Mouse (Mus musculus) NIH3T3 (cell line): ENCODE results near the gene Yy2.

Experiments used
- DNase-seq: peaks from one replicate; pipeline ENCODE4 v3.0.0-alpha.2; 2012; ENCODE audit warnings: low read depth

The Yy2 gene

DNA sequence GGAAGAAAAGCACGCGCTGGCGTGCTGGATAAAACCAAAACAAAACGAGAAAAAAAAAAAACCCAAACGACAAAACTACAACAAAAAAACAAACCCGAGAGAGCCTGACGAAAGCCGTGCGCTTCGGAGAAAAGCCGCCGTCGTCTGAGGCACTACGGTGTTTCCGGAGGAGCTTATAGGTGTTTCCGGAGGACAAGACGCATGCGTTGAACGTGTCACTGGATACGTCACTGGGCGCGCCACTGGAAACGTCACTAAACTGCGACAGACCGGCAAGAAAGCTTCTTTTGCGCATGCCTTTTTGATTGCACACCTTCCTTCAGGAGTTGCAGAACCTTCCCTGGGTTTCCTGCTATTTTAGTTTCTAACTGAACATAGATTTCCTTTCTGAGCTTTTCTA lies at the start of gene Yy2:
Gene Yy2 (minus strand): TSS at position 146 of the 400 bp plus-strand sequence.
- DNase-seq: no peak

DNA sequence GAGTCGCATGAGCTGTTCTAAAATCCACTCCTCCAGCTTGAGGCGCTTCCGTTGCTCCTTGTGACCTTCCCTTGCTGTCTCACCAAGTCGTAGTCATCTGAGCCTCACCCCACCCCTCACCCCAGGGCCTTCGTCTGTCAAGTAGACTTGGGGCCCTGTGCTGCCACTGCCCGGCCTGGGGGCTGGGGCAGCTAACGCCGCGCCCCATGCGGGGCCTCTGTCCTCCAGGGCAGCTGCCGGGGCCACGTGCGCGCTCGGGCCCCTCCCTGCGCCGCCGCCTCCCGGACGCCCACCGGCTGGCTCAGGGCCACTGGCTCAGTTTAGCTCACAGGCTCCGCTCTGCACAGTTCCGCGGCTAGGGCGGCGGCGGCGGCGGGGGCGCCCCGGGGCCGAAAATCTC lies 44.1 kb upstream of the Yy2 start:
- no peak for DNase-seq

DNA sequence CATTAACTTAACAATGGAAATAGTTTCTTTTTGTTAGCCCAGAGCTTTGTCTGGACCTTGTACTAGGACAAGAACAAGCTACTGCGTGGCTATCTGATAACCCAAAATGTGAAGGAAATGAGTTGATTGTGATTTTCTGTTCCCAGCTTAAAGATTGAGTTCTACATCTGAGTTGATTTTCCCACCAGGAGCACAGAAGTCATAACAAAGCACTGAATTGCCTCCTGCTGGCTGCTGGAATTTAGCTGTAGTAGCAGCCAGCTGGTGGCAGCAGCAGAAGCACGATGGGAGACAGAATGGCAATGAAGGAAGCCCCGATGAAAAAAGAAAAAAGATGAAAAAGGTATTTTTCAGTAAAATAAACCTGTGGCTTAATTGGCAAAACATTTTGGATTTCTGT lies 32.7 kb upstream of the Yy2 start:
- DNase-seq: peak; percentile 60

DNA sequence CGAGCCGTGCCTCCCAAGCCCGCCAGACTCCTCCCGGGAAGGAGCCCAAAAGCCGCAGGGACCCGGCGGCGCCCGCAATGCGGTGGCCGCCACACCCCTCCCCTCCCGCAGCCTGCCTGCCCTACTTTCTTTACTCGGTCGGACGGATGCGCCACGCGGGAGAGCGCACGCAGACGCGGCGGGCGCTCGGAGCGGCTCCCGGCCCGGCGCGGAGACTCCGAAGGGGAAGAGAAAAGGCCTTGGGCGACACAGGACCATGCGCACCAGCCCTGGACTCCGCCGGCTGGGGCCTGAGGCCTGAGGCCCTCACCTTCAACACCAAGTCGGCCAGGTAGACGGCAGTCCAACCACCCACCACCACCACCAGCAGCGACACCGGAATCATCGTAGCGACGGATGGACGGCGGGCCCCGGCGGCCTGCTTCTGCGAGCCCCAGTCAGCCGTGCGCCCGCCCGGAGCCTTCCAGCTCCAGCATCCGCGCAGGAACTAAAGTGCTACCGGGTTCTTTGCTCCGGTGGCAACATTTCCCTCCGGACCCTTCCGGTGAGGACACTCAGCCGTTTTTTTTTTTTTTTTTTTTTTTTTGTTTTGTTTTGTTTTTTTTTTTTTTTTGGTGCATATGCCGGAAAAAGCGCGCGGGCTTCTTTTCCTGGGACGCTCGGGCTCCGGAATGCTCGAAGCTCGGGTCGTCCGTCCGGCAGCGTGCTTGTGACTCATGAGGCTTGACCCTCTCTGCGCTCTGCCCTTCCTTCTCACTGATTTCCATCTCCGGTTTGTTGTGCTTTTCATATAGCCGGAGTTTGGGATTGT lies 29.6 kb upstream of the Yy2 start, which contains the start of gene Mbtps2:
Gene Mbtps2 (minus strand): TSS at position 530 of the 811 bp plus-strand sequence.
- peak; percentile 84 for DNase-seq

DNA sequence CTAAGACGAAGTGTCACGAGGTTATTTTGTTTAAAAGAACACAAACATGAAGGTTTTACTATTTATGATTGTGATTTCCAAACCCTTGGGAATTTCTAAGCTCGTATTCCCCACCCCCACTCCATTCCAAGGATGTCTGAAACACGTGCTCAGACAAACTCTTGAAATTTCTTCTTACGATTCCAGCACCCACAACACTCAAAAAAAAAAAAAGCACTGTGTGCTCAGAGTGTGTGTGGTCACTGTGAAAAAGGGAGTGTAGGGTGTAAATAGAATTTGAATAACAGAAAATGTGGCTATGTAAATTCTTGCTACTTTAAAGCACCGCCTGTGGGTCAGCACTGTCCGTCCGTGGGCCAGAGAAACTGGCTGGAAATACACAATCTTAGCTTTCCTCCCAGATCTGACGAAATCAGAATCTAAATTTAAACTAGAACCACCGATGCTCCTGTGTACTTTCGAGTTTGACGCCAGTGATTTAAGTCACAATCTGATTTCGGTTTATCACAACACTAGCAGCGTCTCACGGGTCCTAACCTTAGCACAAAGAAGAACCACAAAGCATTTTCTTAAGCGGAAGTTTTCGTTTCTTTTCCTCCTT lies 28.9 kb upstream of the Yy2 start:
- peak; percentile 51 for DNase-seq

DNA sequence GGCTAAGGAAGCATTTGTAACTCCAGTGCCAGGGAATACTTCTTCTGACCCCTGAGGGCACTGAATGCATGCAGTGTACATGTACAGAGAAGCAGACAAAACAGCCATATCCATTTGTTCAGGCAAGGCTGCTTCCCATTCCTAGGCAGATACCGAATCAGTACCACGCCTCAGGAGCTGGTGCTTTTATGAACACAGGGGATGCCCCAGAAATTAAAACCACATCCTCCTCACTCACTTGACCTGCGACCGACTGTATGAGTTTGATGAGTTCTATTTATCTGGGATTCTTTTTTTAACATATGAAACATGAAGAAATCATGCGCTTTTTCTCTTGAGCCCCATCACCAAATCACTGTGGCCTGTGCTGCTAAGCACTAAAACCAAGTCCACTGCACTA lies 28.0 kb upstream of the Yy2 start:
- DNase-seq: peak; percentile 2

DNA sequence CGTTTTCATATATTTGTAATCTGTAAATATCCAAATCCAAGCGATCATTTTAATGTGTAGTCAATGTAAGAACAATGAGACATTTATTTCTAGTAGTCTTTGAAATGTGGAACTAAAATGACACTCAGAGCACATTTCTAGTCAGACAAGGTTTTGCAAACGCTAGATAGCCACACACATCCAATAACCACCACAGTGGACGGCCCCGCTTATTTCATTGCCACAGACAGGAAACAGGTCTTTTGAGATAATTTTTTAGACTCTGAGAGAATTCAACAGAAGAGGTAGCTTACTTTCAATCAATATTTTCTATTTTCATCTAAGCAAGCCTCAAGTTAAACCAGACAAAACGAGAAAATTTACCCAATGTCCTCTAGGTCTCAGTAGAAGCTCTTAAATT lies 27.1 kb upstream of the Yy2 start:
- DNase-seq: no peak

DNA sequence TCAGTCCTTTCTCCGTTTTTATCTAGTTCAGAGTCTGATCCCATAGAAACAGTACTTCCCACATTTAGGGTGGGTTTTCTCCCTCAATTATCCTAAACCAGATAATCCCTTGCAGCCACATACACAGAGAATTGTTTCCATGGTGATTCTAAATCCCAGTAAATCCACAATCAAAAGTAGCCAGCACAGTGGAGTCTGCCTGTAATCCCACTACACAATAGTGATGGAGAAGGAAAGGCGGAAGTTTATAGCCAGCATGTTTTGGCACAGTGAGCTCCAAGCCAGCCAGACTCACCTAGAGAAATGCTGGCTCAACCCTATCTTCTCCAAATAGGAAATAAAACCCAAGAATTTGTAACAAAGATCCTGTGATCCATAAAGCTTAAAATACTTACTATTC lies 25.8 kb upstream of the Yy2 start:
- DNase-seq: no peak

DNA sequence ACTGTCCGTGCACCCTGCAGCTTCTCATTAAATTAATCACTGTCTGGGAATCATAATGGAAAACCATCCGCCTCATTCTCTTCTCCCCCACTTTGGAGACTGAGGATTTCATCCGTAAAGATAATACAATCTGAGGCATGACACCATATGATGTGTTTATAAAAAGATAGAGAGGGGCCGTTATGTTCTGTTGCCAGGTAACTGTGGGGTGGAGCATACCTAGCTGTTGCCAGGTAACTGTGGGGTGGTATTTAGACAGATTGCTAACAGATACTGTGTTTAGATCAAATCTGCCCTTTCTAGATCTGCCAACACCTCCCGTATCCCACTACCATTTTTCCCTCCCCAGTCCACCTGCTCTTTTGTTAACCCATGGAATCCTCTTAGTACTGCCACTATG lies 18.2 kb upstream of the Yy2 start:
- no peak for DNase-seq

DNA sequence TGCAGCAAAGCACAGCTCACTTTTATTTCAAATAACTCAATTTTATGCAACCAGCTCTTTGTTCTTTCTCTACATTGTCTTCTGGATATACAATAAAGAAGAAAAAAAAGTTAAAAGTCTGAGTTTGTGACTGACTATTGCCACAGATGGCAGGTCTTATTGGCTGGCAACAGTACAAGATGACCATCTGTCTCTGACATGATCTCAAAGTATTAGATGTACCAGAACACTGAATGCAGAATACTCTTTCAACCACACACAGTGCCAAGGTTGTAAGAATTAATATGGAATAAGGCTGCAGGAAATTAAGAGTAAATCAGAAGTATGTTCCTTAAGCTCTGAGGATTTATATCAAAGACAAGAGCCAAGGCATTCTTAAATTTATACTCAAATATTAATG lies 17.6 kb upstream of the Yy2 start:
- no peak for DNase-seq

DNA sequence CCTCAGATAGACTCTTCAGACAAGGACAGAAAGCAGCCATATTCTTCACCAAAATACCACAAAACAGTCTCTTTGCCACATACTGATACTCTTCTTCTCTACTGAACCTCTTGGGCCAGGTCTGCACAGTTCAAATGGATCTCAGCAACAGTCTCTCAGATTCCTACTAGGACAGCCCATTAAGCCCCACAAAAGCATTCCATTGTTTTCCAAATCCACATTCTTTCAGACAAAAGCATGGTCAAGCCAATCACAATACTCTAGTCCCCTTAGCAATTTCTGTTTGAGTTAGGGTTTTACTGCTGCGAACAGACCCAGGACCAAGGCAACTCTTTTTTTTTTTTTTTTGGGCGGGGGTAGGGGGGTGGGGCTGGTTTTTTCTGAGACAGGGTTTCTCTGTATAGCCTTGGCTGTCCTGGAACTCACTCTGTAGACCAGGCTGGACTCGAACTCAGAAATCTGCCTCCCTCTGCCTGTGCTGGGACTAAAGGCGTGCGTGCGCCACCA lies 10.4 kb upstream of the Yy2 start:
- no peak for DNase-seq

DNA sequence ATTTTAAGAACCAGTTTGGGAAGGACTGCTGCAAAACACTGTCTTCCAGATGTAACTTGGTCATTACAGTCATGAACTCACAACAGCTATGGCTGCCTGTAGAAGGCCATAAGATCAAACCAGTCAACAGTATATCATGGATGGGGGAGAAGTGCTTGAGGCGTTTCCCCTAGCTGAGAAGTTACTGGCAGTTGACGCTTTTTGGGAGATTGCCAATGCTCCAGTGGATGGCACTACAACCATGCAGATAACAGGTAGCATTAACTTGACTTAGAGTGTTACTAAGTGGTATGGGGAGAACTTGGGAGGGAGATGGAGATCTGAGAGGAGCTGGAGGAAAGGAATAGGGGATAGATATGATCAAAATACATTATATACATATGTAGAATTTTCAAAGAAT lies 5.9 kb upstream of the Yy2 start:
- no peak for DNase-seq

DNA sequence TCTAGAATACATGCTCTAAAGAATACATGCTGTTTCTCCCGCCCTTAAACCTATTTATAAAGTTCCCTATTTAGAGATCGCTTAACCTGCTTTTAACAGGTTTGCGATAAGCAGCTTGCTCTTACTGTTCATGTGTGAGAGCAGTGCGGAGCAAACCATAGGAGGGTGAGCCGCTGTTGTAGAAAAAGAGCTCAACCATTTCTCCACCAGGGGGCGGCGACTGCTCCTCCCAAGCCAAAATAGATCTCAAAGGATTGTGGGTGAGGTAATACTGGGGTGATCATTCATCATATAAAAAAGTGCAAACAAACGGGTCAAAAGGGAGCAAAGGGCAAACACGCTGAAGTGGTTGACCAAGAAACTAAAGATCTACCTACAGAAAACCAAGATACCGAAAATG lies 5.0 kb downstream of the Yy2 start:
- peak; percentile 12 for DNase-seq

DNA sequence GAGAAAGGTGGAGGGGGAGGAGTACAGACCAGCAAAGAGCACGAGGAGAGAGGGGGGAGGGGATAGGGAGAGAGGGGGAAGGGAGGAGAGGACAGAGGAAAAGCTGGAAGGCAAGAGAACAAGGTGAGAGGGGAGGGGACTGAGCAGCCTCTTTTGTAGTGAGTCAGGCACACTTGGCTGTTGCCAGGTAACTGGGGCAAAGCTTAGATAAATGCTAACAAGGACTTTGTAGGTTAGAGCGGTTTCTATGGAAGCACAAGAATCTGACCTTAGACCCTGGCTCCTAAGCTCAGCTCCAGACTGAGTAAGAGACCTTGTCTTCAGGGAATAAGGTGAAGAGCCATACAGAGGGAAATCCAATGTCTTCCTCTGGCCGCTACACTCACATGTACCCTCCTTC lies 21.7 kb downstream of the Yy2 start:
- no peak for DNase-seq
